Mouse (Mus musculus) megakaryocyte-erythroid progenitor cell, adult 5 weeks (primary cell): ENCODE results near the gene Uqcrh. TPM values are rescaled to one million over a fixed set of nuclear protein-coding genes. Genes with fewer than 3 reads are reported as not detected.

Experiments used
- polyA plus RNA-seq: library from polyadenylated mRNA; stranded (reverse); fragments of >175 nt; gene quantifications from 2 replicates; pipeline ENCODE4 v1.2.3, GENCODE M21; 2012

Uqcrh gene
- 41.1 and 52.1 TPM in 2 replicates for polyA plus RNA-seq

GRCm38 (mm10) chr4:116074861-116075620 is at the start of gene Uqcrh, which contains the start of gene Lrrc41:
Uqcrh (minus strand) TSS chr4:116075071.
Lrrc41 (plus strand) TSS chr4:116075269.

DNA sequence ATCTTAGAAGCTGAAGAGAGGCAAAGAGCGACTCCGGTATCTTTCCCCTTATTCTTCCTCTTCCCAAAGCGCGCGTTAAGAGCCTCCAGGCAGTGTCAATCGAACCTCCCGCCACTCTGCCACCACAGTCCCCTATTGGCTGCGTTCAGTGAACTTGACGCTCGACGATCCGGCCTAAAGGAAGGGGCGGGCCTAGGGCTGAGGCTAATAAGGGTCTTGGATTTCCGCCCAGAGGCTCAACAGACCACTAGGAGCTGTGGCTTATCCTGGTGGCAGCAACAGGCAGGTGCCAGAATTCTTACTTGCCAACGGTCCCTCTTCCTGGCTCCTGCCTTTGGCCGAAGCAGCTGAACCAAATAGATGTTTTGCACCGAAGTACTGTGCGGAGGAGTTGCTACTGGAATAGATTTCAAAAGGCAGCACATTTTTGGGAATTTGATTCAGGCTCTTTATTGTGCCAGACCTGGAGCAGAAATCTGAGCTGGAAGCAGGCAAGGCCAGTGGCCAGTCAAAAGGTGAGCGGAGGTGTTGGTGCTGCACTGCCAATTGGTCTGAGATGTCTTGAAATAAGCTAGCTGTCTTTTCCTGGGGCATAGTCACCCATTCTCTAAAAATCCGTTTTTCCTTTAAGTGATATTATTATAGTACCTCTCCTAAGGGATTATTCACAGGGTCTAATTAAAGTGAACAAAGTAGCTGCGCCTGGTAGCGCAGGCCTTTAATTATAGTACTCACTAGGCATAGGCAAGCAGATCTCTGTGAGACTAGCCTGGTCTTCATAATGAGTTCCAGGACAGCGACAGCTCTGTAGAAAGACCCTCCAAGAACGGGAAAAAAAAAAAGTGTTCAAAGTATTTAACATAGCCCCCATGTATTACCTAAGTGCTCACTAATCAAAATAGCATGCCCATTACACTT is 49.0 kb upstream of the Uqcrh start, which contains the start of the genes Rad54l and Pomgnt1:
Rad54l (minus strand) TSS at position 89 of the 918 bp plus-strand sequence.
Pomgnt1 (plus strand) TSS at position 239 of the 918 bp plus-strand sequence.

GRCm38 (mm10) chr4:116053399-116053961 is 21.4 kb downstream of the Uqcrh start, which contains the start of gene Nsun4:
Nsun4 (minus strand) TSS chr4:116053876.

DNA sequence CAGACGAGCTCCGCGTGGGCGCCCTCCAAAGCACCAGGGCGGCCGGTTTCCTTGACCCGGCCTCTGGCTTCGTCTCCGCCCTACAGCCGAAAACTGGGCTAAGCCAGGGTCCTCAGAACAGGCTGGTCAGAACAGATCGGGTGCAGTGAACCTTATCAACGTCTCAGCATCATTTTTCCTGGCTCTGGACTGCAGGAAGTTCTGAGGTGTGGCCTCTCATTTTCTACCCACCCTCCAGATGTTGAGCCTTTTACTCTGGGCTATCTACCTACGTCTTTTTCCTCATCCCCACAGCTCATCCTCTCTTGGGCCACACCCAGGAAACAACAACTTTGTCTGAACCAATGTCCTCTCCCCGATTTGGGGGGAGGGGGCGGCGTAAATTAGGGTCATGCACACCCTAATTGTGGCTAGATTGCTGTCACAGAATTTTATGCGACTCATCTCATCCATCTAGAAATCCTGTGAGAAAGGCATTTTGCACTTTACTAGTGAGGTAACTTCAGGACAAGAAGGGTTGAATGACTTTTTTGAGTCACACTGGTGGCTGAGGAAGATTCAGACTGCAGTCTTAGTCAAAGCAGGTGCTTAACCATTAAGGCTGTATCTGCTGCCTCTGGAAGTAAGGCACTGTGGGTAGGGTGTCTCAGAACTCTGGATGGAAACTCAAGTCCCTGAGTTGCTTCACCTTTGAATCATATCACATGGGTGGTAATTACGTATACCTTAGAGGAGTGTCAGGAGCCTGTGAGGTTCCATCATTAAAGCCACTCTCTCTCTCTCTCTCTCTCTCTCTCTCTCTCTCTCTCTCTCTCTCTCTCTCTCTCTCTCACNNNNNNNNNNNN is 56.7 kb downstream of the Uqcrh start, which contains the start of gene Faah:
Faah (minus strand) TSS at position 25 of the 845 bp plus-strand sequence.

Other genes starting within 250 kb of the Uqcrh start
- 13.3 and 14.4 TPM in 2 replicates for gene Mob3c, start 247.0 kb downstream of the Uqcrh start, polyA plus RNA-seq
- gene Mknk1, start 235.9 kb downstream of the Uqcrh start, polyA plus RNA-seq = 41.1 and 43.6 TPM in 2 replicates
- gene Kncn, start 190.7 kb downstream of the Uqcrh start, polyA plus RNA-seq = not detected in 2 replicates
- 0.04 TPM in 1 of 2 replicates, not detected in the other for gene 6430628N08Rik, start 184.4 kb downstream of the Uqcrh start, polyA plus RNA-seq
- gene Dmbx1, start 135.1 kb downstream of the Uqcrh start, polyA plus RNA-seq = not detected in 2 replicates
- gene Faah, start 57.1 kb downstream of the Uqcrh start, polyA plus RNA-seq = 3.4 and 6.1 TPM in 2 replicates
- gene Nsun4, start 21.2 kb downstream of the Uqcrh start, polyA plus RNA-seq = 0.32 and 0.74 TPM in 2 replicates
- 12.2 and 13.5 TPM in 2 replicates for gene Lrrc41, start 198 bp upstream of the Uqcrh start, polyA plus RNA-seq
- 1.9 and 2.1 TPM in 2 replicates for gene Rad54l, start 48.6 kb upstream of the Uqcrh start, polyA plus RNA-seq
- 8.3 and 11.6 TPM in 2 replicates for gene Pomgnt1, start 48.8 kb upstream of the Uqcrh start, polyA plus RNA-seq
- gene Lurap1, start 76.3 kb upstream of the Uqcrh start, polyA plus RNA-seq = 0.01 and 0.31 TPM in 2 replicates
- gene Tspan1, start 92.5 kb upstream of the Uqcrh start, polyA plus RNA-seq = not detected in 2 replicates
- gene 1700042G07Rik, start 98.3 kb upstream of the Uqcrh start, polyA plus RNA-seq = not detected in 2 replicates
- gene Gm49337, start 98.3 kb upstream of the Uqcrh start, polyA plus RNA-seq = not detected in 2 replicates
- gene Pik3r3, start 146.5 kb upstream of the Uqcrh start, polyA plus RNA-seq = 0.67 and 1.5 TPM in 2 replicates